Mouse (Mus musculus) inflammation-experienced regulatory T-cells, adult 6 months (primary cell): ENCODE data around the gene Sh3kbp1. TPM values are rescaled to one million over a fixed set of nuclear protein-coding genes. Genes with fewer than 3 reads are reported as not detected.
A peak's percentile ranks its signal among the peaks of the same experiment; 100 is the strongest.

Experiments used
- ATAC-seq: one replicate; pipeline ENCODE4 v1.8.0; 2017
- polyA plus RNA-seq, 3 experiments: library from polyadenylated mRNA; unstranded; fragments of 100-300 nt; shearing (Covaris generic); gene quantifications; one replicate each; pipeline ENCODE4 v1.2.1; 2017

The Sh3kbp1 gene
- polyA plus RNA-seq, 3 experiments from 2014 or later = 240 to 325 (median 290) TPM

DNA sequence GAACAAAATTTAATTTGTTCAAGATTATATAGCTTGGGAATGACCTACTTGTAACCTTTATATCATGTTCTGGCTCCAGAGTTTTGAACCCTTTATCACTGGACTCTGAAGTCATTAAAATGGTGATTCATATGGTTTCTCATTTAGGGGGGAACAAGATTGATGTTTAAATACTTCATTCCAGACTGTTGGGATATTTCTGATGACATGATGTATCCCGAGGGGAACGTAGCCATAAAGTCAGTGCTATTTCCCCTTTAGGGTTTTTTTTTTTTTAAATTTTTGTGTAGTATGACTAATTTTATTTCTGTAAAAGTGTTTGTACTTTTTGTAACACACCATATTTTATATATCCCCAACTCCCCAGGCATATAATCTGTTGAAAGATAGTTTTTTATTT lies 212.7 kb downstream of the Sh3kbp1 start:
- no peak for ATAC-seq

- ATAC-seq = no peak
These were observed 213.2 kb downstream of the Sh3kbp1 start for GRCm38 (mm10) chrX:159840225-159840624.

DNA sequence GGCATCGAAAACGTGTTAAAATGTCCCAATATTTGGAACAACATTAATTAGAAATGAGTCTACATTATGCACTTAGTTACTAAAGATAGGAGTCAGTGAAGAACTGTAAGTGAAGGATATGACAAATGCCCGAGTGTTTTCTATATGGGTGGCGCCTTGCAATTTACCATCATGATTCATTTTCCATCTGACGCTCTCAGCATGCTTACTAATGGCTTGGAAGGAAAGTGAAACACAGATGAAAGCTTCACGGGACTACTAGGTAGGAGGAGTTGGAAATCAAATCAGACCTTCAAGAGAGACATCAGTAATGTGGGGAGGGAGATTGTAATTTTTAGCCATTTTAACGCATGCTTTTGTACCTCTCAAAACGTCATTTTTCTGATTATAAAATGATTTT lies 223.7 kb downstream of the Sh3kbp1 start:
- ATAC-seq = peak; percentile 25

DNA sequence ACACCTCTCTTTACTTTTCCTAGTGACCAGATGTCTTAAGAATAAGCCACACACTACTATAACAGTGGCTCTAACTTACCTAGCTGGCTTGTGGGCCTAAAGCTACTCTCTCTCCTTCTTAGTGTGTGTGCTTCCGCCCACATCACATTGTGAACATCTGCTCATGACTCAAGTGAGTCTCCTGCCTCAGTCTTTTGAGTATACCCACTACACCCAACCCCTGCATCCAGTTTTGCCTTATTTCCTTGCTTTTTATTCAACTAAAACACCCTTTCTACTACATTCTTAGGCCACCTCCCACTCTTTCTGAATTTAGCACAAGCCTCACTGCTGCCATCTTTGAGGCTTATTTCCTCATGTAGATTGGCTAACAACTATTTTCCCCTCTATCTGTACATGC lies 229.8 kb downstream of the Sh3kbp1 start:
- no peak for ATAC-seq

GRCm38 (mm10) chrX:159858126-159858525 lies 231.1 kb downstream of the Sh3kbp1 start:
- peak; percentile 76 for ATAC-seq

DNA sequence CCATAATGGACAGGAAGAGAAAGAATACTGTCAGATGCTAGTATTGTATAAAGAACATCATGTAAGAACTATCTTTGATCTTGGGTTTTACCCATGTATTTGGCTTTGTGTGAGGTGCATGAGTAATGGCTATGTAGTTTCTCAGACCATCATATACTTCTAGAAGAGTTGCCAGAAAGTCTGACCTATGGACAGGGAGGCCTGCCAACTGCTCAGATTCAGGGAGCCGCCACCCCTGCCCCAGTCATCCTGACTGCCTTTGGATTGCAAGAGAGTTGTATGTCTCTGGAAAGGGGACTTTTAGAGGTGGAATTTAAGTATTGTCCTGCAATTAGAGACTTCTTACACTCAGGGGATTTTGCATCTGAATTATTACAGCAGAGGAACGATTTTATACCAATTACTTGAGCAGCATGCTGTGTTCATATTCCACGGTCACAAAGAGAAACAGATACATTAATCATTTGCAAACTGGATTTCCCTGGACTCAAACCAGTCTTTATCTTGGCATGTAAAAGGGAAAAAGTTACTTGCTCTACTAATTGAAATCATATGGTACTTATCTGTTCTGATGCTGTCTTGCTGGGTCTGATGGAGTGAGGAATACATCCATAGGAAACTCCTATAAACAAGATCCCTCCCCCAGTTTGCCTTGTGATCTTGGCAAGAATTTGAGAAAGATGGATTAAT lies 233.9 kb downstream of the Sh3kbp1 start:
- ATAC-seq = no peak

GRCm38 (mm10) chrX:159867660-159868059 lies 240.6 kb downstream of the Sh3kbp1 start:
- ATAC-seq = no peak

GRCm38 (mm10) chrX:159872521-159872920 lies 245.4 kb downstream of the Sh3kbp1 start:
- no peak for ATAC-seq

- ATAC-seq = no peak
These were observed 250.7 kb downstream of the Sh3kbp1 start for GRCm38 (mm10) chrX:159877770-159878169.

GRCm38 (mm10) chrX:159879455-159879854 lies 252.4 kb downstream of the Sh3kbp1 start:
- ATAC-seq = no peak

DNA sequence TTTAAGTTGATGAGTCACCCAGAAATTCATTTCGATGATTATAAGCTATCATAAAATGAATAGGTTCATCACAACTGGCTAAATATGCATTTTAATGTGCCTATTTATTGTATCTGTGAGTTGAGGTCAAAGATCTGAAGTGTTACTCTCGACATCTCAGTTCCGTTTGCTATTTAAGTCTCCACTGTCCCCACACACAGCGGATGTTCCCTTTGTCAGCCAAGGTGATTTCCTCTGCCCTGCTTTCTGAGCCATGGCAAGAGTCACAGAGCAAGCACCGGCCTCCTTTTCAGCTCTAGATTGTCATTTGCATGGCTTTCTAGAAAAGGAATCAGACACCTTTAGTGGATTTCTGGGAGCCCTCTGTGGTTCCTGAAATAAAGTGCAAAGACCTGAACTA lies 254.5 kb downstream of the Sh3kbp1 start:
- ATAC-seq = peak; percentile 32

DNA sequence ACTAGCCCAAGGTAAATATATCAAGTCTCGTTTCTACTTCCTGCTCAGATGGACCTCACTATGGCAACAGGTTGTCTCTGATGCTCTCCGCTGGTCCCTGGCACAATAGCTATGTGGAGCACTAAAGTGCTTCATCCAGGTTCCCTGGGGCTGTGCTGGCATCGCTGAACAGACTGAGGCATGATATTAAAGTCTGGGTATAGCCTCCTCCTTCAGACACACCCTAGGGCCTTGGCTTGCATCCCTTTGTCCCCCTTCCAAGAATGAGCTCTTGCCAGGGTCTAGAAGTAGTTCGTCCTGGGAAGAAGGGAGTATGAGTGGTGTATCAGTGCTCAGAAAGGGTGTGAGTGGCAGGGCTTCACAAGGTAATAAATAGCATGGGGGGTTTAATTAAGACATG lies 269.5 kb downstream of the Sh3kbp1 start:
- no peak for ATAC-seq

GRCm38 (mm10) chrX:159898110-159898509 lies 271.0 kb downstream of the Sh3kbp1 start:
- ATAC-seq = no peak

GRCm38 (mm10) chrX:159899121-159899520 lies 272.0 kb downstream of the Sh3kbp1 start:
- ATAC-seq = peak; percentile 82

GRCm38 (mm10) chrX:159903421-159903820 lies 276.3 kb downstream of the Sh3kbp1 start:
- no peak for ATAC-seq

DNA sequence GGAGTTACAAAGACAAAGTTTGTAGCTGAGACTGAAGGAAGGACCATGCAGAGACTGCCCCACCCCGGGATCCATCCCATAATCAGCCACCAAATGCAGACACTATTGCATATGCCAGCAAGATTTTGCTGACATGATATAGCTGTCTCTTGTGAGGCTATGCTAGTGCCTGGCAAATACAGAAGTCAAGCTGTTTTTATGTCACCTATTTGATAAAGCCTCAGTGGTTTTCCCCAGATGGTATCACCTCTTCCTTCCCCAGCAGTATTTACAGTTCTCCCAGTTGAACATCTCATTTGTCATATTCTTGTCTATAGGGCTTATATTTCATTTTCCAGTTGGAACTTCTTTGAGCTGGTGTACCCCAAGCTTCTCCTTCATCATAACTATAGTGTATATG lies 280.6 kb downstream of the Sh3kbp1 start:
- ATAC-seq = no peak

DNA sequence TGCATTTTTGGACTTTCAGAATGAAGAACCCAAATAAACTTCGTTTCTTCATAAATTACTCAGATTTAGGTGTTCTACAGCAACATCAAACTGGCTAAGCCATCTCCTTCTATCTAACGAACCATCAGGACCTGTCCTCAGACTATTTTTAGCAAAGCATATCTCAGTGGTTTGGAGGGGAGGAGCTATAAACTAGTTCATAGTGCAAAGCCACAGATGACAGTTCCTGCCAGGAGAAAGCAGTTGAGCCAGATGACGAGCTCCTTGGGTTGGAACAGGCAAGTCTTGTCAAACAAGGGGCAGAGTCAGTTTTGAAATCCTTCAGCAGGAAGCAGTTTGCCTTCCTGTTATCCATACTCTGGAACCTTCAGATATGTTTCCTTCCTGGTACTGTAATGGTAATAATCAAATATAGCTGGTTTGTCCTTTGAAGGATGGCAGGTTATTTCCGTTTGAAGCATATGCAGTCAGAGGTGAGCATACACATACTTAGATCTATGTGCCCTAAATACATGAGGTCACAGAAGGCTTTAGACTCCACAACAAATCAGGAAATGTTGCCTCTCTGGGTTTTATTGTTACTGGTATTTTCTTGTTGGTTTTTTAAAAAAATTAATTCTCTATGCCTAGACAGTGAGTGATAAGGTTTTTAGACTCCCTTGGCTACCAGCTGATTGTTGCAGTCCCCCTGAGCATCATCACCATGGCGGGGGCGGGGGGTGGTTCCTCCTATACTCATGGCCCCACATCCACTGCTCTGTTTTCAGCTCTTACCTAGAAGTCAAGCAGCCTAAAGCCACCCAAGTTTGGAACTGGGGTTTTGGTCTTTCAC lies 282.6 kb downstream of the Sh3kbp1 start:
- ATAC-seq = peak; percentile 79

GRCm38 (mm10) chrX:159910600-159910999 lies 283.5 kb downstream of the Sh3kbp1 start:
- ATAC-seq = peak; percentile 6

GRCm38 (mm10) chrX:159911613-159912012 lies 284.5 kb downstream of the Sh3kbp1 start:
- peak; percentile 7 for ATAC-seq

- no peak for ATAC-seq
These were observed 285.0 kb downstream of the Sh3kbp1 start for GRCm38 (mm10) chrX:159912061-159912460.

- no peak for ATAC-seq
These were observed 286.4 kb downstream of the Sh3kbp1 start for GRCm38 (mm10) chrX:159913489-159913888.

DNA sequence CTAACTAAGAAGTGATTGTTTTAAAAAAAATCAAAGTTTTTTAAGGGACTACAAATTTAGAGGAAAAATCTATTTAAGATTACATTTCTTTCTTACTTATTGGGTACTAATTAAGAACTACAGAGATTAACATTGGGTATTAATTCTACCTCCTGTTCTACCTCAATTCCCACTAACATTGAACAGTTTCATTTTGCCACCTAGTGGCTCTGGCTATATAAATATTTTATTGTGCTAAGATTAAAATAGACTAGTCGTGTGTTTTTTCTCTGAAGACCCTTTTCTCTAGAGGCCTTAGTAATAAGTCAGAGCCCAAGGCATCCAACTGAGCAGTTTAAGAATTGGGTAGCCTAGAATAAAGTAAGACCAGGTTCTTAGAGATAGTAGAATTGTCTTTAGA lies 288.1 kb downstream of the Sh3kbp1 start:
- no peak for ATAC-seq

GRCm38 (mm10) chrX:159924759-159925158 lies 297.7 kb downstream of the Sh3kbp1 start:
- no peak for ATAC-seq

DNA sequence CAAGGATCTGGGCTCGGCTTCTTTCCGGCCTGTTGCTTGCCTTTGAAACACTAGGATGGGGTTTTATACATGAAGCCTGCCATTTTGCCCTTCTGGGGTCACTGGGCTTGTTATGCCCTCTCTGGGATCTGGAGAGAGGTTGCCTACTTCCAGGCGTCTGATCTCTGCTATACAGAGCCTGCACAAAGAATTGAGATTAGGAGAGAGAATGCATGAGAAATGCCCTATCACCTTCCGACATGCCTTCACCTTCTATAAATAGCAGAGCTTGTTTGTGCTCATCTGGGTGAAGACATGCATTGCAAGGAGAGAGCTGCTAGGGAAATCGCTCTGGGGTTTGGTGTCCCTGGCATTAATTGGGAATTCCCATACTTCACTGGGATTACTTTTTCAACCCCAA lies 301.1 kb downstream of the Sh3kbp1 start:
- ATAC-seq = no peak
